Mouse (Mus musculus): ENCODE data around the gene Fgfr2.

GRCm38 (mm10) chr7:131551471-131551870 lies 1571.7 kb downstream of the Fgfr2 start:
- no peak for TF ChIP-seq CTCF (IDR thresholded peaks at IDR 0.05; ENCODE audit: control insufficient read depth, insufficient read depth, insufficient replicate concordance, low read depth, low read length)
- no peak for TF ChIP-seq POLR2A (IDR thresholded peaks at IDR 0.05; ENCODE audit: control insufficient read depth, low read depth, low read length)
